25 mouse cellular contexts compared by ENCODE assay signal in genomic region chr15:32110659-32111058, GRCm38 (mm10).
DNase-seq lines count a peak whose midpoint lies in the region; ATAC-seq and TF ChIP-seq lines count a peak whose summit lies in the region.
"Had no signal": no experiment of that assay in that cellular context is flagged by ENCODE, and none has a peak within 500 bp of the region (broad histone marks: within the 10 kb centered on the region; RNA-seq: fewer than 3 reads in every experiment).

No protein-coding gene starts in this region.

- no peak for DNase-seq in CH12.LX (ENCODE audit: extremely low read depth)
- peak; percentile 69 for DNase-seq in ES-E14 (ENCODE audit: low read depth, low spot score)
- DNase-seq in Patski (ENCODE audit: low read depth, low spot score), result peak; percentile 17
- DNase-seq in ZHBTc4 (ENCODE audit: low read depth, low spot score), result peak; percentile 88
- DNase-seq in heart, adult 2 months, result no peak
- no peak for DNase-seq in heart, postnatal 36 days
- DNase-seq: adrenal gland, adult 8-10 months; adrenal gland, postnatal 14 days; adrenal gland, postnatal 36 days; B cell, adult 2 months; cerebellum, adult 11-12 months; cerebellum, adult 2 months; cerebellum, adult 9-10 months; cerebellum, postnatal 14 days; cerebellum, postnatal 36 days; embryo, embryonic 11 days had no signal

- H3K9ac ChIP-seq in CH12.LX (ENCODE audit: insufficient read depth, low read depth) (no peak overlapping the region), ES-E14 (ENCODE audit: insufficient read depth, low read depth, low read length, poor library complexity, severe bottlenecking) (no peak overlapping the region)
- no peak overlapping the region for H3K9ac ChIP-seq in heart, adult 2 months (ENCODE audit: low read depth, low read length)
- H3K9ac ChIP-seq: embryonic facial prominence, embryonic 13.5 days; embryonic facial prominence, embryonic 15.5 days; forebrain, embryonic 12.5 days had no signal

- CTCF ChIA-PET in Patski (lab: Charles Lee), result no interaction called here

- H3K4me1 ChIP-seq in CH12.LX (ENCODE audit: control insufficient read depth in 1 of 2, insufficient read depth in 2 of 2) (no peaks in the 10 kb centered on the region), ES-E14 (ENCODE audit: control insufficient read depth in 2 of 2, insufficient read depth in 2 of 2, low read length in 2 of 2, poor library complexity in 1 of 2) (no peaks in the 10 kb centered on the region)
- no peaks in the 10 kb centered on the region for H3K4me1 ChIP-seq in heart, adult 2 months (ENCODE audit: control insufficient read depth, insufficient read depth, low read length)
- H3K4me1 ChIP-seq: embryonic facial prominence, embryonic 13.5 days; embryonic facial prominence, embryonic 15.5 days; forebrain, embryonic 10.5 days; forebrain, embryonic 12.5 days had no signal

- TF ChIP-seq RAD21 in CH12.LX (IDR thresholded peaks at IDR 0.05; ENCODE audit: low read depth, low read length), result no peak

- TF ChIP-seq CTCF in CH12.LX (conservative IDR thresholded peaks at IDR 0.05 in 1 of 2, IDR thresholded peaks at IDR 0.05 in 1 of 2; ENCODE audit: low read depth in 2 of 2, low read length in 2 of 2) (no peak), Patski (IDR thresholded peaks at IDR 0.05) (no peak)
- no peak for TF ChIP-seq CTCF in heart, adult 2 months (IDR thresholded peaks at IDR 0.05)

- no peak for TF ChIP-seq POLR2A in CH12.LX (IDR thresholded peaks at IDR 0.05; ENCODE audit: low read depth, low read length)
- TF ChIP-seq POLR2A in heart, adult 2 months (IDR thresholded peaks at IDR 0.05; ENCODE audit: insufficient read depth, low read depth, low read length), result no peak

- WGBS in heart, adult 2 months, result 94% methylated on average over 2 of the region's 2 CpGs

- no peak overlapping the region for H3K4me3 ChIP-seq in CH12.LX (replicated peaks in 1 of 3; ENCODE audit: low read depth in 2 of 3, low read length in 2 of 3, poor library complexity in 1 of 3)
- H3K4me3 ChIP-seq in ES-E14 (ENCODE audit: insufficient read depth in 1 of 2, low read depth in 1 of 2, low read length in 2 of 2, poor library complexity in 1 of 2, severe bottlenecking in 1 of 2), result no peak overlapping the region
- no peak overlapping the region for H3K4me3 ChIP-seq in heart, adult 2 months
- H3K4me3 ChIP-seq: embryonic facial prominence, embryonic 13.5 days; embryonic facial prominence, embryonic 15.5 days; erythroblast, embryonic 14.5 days; forebrain, embryonic 10.5 days; forebrain, embryonic 12.5 days had no signal

- H3K36me3 ChIP-seq in CH12.LX (replicated peaks in 1 of 2; ENCODE audit: control insufficient read depth in 1 of 2, insufficient read depth in 1 of 2, low read length in 1 of 2), result no peaks in the 10 kb centered on the region
- no peaks in the 10 kb centered on the region for H3K36me3 ChIP-seq in ES-E14 (ENCODE audit: control insufficient read depth, insufficient read depth, low read length, poor library complexity, severe bottlenecking)
- no peaks in the 10 kb centered on the region for H3K36me3 ChIP-seq in heart, adult 2 months (ENCODE audit: control insufficient read depth, insufficient read depth, low read length)
- H3K36me3 ChIP-seq: embryonic facial prominence, embryonic 13.5 days; embryonic facial prominence, embryonic 15.5 days; forebrain, embryonic 10.5 days; forebrain, embryonic 12.5 days had no signal

- no peak for ATAC-seq in Patski
- no peak for ATAC-seq in CD4-positive, CD25-positive, alpha-beta regulatory T cell, adult 4 months
- ATAC-seq: activated CD4-positive, CD25-positive, alpha-beta regulatory T cell, adult 4 months; forebrain, embryonic 14.5 days; forebrain, embryonic 16.5 days had no signal

- POLR2A ChIA-PET in Patski (lab: Charles Lee), result no interaction called here

- H3K27ac ChIP-seq in CH12.LX (ENCODE audit: insufficient read depth, low read depth) (no peak overlapping the region), ES-E14 (ENCODE audit: insufficient read depth, low read depth, low read length, poor library complexity, severe bottlenecking) (no peak overlapping the region)
- no peak overlapping the region for H3K27ac ChIP-seq in heart, adult 2 months
- H3K27ac ChIP-seq: embryonic facial prominence, embryonic 13.5 days; embryonic facial prominence, embryonic 15.5 days; forebrain, embryonic 10.5 days; forebrain, embryonic 12.5 days had no signal

- dilution Hi-C loops in CH12.LX (cut with MboI; ENCODE audit: extremely low pct_ligation_motif_present, extremely low pct_unique_long_range_greater_than_20kb, low sequenced_read_pairs), result no loop called here

- in situ Hi-C loops in CH12.LX (cut with MboI; ENCODE audit: low pct_ligation_motif_present, low pct_unique_long_range_greater_than_20kb, low sequenced_read_pairs), result no loop called here
- in situ Hi-C loops in ES-E14 (cut with MboI; ENCODE audit: low sequenced_read_pairs in 2 of 2, unreplicated experiment in 2 of 2), result no loop called here
- in situ Hi-C loops in Patski (cut with MboI; ENCODE audit: low pct_unique_long_range_greater_than_20kb), result no loop called here

- H3K9me3 ChIP-seq in CH12.LX (replicated peaks; ENCODE audit: low read length) (no peaks in the 10 kb centered on the region), ES-E14 (ENCODE audit: control insufficient read depth, insufficient read depth, low read depth, low read length) (no peaks in the 10 kb centered on the region)
- H3K9me3 ChIP-seq: embryonic facial prominence, embryonic 13.5 days; embryonic facial prominence, embryonic 15.5 days; forebrain, embryonic 10.5 days; forebrain, embryonic 12.5 days had no signal

- H3K4me2 ChIP-seq in CH12.LX (ENCODE audit: insufficient read depth, low read depth, poor library complexity, severe bottlenecking), result no peak overlapping the region
- H3K4me2 ChIP-seq: embryonic facial prominence, embryonic 13.5 days; embryonic facial prominence, embryonic 15.5 days; forebrain, embryonic 12.5 days had no signal

- H3K27me3 ChIP-seq in CH12.LX (replicated peaks) (no peaks in the 10 kb centered on the region), Patski (peaks cover 4% of the 10 kb centered on the region)
- no peaks in the 10 kb centered on the region for H3K27me3 ChIP-seq in heart, adult 2 months (ENCODE audit: control insufficient read depth, insufficient read depth, low read length)
- H3K27me3 ChIP-seq: embryonic facial prominence, embryonic 13.5 days; embryonic facial prominence, embryonic 15.5 days; forebrain, embryonic 12.5 days had no signal

- no peaks in the 10 kb centered on the region for H3K79me2 ChIP-seq in CH12.LX (replicated peaks; ENCODE audit: control insufficient read depth, extremely low read depth, insufficient read depth, poor library complexity, severe bottlenecking)
- H3K79me2 ChIP-seq in heart, adult 2 months (replicated peaks; ENCODE audit: control insufficient read depth, insufficient read depth, low read length), result no peaks in the 10 kb centered on the region

- TF ChIP-seq EP300 in CH12.LX (IDR thresholded peaks at IDR 0.05; ENCODE audit: low read length), result no peak
- no peak for TF ChIP-seq EP300 in heart, adult 2 months (IDR thresholded peaks at IDR 0.05; ENCODE audit: insufficient read depth, low read depth, low read length)

- intact Hi-C loops in heart, adult 2 months (cut with DNase I), result no loop called here
- intact Hi-C loops in heart, postnatal 36 days (cut with DNase I), result no loop called here

TF ChIP-seq in CH12.LX, 34 proteins besides CTCF, POLR2A, EP300 and RAD21:
- peak; percentile 46; the same call in 1 of the 2 replicates for TF ChIP-seq NRF1 (IDR thresholded peaks at IDR 0.05; ENCODE audit: low read depth, low read length)
- TF ChIP-seq JUN (IDR thresholded peaks at IDR 0.05; ENCODE audit: insufficient read depth, low read depth, low read length), result no peak
- TF ChIP-seq MAFK (IDR thresholded peaks at IDR 0.05; ENCODE audit: insufficient replicate concordance, low read length), result no peak

TF ChIP-seq in ES-E14, 5 proteins besides CTCF, POLR2A, EP300 and RAD21:
- TF ChIP-seq CHD2 (IDR thresholded peaks at IDR 0.05; ENCODE audit: low read depth, low read length) (no peak), MAFK (IDR thresholded peaks at IDR 0.05; ENCODE audit: insufficient read depth, low read depth, low read length) (no peak), ZNF384 (IDR thresholded peaks at IDR 0.05; ENCODE audit: low read depth, low read length) (no peak), HCFC1 (IDR thresholded peaks at IDR 0.05; ENCODE audit: borderline replicate concordance, insufficient read depth, low read length) (no peak), ZC3H11A (IDR thresholded peaks at IDR 0.05; ENCODE audit: borderline replicate concordance, low read depth, low read length) (no peak)

Comparison
In these comparisons a context has a peak if more than half of its experiments do, and no peak if none do; other contexts are left out.
1. DNase-seq: peak in ES-E14 (single experiment), Patski (single experiment) and ZHBTc4 (single experiment); none in CH12.LX (single experiment), heart, adult 2 months (0 of 2) and heart, postnatal 36 days (0 of 2).